Mouse (Mus musculus) embryonic facial prominence, embryonic 15.5 days (tissue): ENCODE results near the gene Rmi2. TPM values are rescaled to one million over a fixed set of nuclear protein-coding genes. Genes with fewer than 3 reads are reported as not detected.

ENCODE experiments used
- ATAC-seq: fragments of 200-750 bp; cut with Nextera tagmentation; 2 replicates; pipeline ENCODE4 v1.8.0; 2017; ENCODE audit warnings: low read depth, moderate TSS enrichment; ENCODE audit not compliant: insufficient number of reproducible peaks, low FRiP score, low TSS enrichment
- H3K27ac ChIP-seq: fragments of 300-500 bp; sonication (generic); replicated peaks from 2 replicates; pipeline ENCODE4 v1.5.1; 2015; ENCODE audit warnings: mild to moderate bottlenecking, inconsistent platforms
- H3K27me3 ChIP-seq: fragments of 300-500 bp; sonication (generic); 2 replicates; pipeline ENCODE4 v1.6.1; 2015; ENCODE audit warnings: inconsistent platforms
- H3K36me3 ChIP-seq: fragments of 300-500 bp; sonication (generic); 2 replicates; pipeline ENCODE4 v1.6.1; 2015; ENCODE audit warnings: mild to moderate bottlenecking, inconsistent platforms
- H3K4me1 ChIP-seq: fragments of 300-500 bp; sonication (generic); 2 replicates; pipeline ENCODE4 v1.6.1; 2015; ENCODE audit warnings: inconsistent platforms
- H3K4me2 ChIP-seq: fragments of 300-500 bp; sonication (generic); replicated peaks from 2 replicates; pipeline ENCODE4 v1.6.1; 2015; ENCODE audit warnings: mild to moderate bottlenecking, inconsistent platforms
- H3K4me3 ChIP-seq: fragments of 300-500 bp; sonication (generic); replicated peaks from 2 replicates; pipeline ENCODE4 v1.5.1; 2015; ENCODE audit warnings: mild to moderate bottlenecking, inconsistent platforms
- H3K9ac ChIP-seq: fragments of 300-500 bp; sonication (generic); 2 replicates; pipeline ENCODE4 v1.6.1; 2015; ENCODE audit warnings: inconsistent platforms
- H3K9me3 ChIP-seq: fragments of 300-500 bp; sonication (generic); replicated peaks from 2 replicates; pipeline ENCODE4 v1.6.1; 2016; ENCODE audit warnings: inconsistent platforms
- WGBS: fragments of 180-500 bp; shearing (Covaris S2); methylation state at CpG from one replicate; pipeline ENCODE4 v1.1.7; 2015; 5-methylcytosine and 5-hydroxymethylcytosine counted together
- polyA plus RNA-seq: library from polyadenylated mRNA; unstranded; fragments of >200 nt; fragmentation: Nextera tagmentation; extraction: Ambion mirVana; gene quantifications from 2 replicates; pipeline ENCODE4 v1.2.1, GENCODE M21; 2015

The Rmi2 gene
- polyA plus RNA-seq, 1 experiment from 2014 or later = 3.0 TPM

DNA sequence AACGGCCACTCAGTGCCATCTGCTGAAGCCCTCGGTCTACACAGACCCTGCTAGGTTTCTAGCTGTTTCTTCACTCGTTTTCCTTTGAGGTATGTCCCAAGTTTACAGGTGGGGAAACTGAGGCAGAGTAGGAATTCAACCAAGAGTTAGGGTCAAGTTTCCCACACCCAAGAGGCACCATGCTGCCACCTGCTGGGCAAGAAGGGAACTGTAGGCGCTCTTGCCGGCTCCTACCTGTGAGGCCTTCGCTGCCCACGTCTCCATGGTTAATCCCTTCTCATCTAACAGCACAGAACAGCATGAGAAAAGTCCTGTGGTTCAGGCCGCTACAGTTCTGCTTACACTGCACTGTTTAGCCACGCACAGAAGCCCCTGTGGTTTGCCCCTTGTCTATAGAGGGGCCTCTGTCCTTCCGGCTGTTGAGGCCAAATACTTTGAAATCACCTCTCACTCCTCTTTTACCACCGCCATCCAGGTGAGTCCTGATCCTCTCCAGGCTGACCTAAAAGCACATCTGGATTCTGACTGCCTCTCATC is 33.1 kb downstream of the Rmi2 start:
- H3K4me3 ChIP-seq = no peak overlapping the region
- H3K27ac ChIP-seq = no peak overlapping the region
- WGBS = 36% methylated on average over 11 of the region's 11 CpGs
- H3K9ac ChIP-seq = no peak overlapping the region
- no peaks in the 10 kb centered on the region for H3K36me3 ChIP-seq
- no peaks in the 10 kb centered on the region for H3K9me3 ChIP-seq
- no peaks in the 10 kb centered on the region for H3K27me3 ChIP-seq
- H3K4me1 ChIP-seq = peaks cover 24% of the 10 kb centered on the region
- ATAC-seq = no peak
- H3K4me2 ChIP-seq = no peak overlapping the region

DNA sequence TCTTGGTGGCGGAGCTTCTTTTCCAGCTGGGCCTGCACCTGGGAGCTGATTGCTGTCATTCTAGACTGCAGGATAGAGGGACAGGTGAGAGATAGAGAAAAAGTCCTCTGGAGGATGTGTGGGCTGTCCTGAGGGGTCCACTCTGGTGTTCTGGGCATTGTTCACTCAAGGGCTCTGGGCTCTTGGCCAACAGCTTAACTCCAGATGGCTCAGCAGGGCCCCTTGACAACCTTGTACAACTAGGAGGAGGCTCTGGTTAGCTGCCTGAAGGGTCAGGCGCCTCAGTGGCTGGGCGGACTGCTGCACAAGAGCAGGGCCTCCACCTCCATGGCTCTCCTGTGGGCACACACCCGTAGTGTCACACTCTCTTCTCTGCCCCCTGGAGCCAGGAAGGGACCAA is 36.1 kb downstream of the Rmi2 start:
- Histone ChIP-seq H3K4me2 (no peak overlapping the region), H3K9me3 (no peaks in the 10 kb centered on the region), H3K27me3 (no peaks in the 10 kb centered on the region), H3K36me3 (no peaks in the 10 kb centered on the region), H3K27ac (no peak overlapping the region), H3K4me1 (peaks cover 20% of the 10 kb centered on the region), H3K4me3 (no peak overlapping the region), H3K9ac (no peak overlapping the region)
- WGBS = 65% methylated on average over 4 of the region's 4 CpGs
- ATAC-seq = no peak

DNA sequence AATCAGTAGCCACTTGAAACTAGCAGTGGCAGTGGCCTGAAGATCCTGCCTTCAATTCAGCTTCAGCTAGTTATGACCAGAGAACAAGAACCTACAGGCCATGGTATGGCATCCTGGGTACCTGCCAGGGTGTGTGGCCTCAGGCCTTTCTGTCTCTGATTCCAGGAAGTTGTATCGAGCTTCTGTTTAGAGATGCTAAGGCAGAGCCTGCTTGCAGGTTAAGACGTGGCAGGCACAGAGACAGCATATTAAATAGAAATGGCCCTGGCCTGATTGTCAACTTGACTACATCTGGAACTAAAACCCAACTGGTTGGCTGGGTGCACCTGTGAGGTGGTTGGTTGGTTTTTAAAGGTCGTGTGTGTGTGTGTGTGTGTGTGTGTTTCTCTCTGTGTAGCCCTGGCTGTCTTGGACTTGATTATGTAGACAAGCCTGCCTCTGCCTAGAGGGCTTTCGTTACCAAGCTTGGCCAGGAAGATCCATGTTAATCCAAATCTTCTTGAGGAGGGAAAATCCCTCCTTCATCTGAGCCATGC is 38.0 kb downstream of the Rmi2 start:
- Histone ChIP-seq H3K4me3 (no peak overlapping the region), H3K9me3 (no peaks in the 10 kb centered on the region), H3K27me3 (no peaks in the 10 kb centered on the region), H3K4me1 (peaks cover 7% of the 10 kb centered on the region; the same call in 1 of the 2 replicates), H3K27ac (no peak overlapping the region), H3K36me3 (no peaks in the 10 kb centered on the region), H3K4me2 (no peak overlapping the region), H3K9ac (no peak overlapping the region)
- 54% methylated on average over 4 of the region's 4 CpGs for WGBS
- no peak for ATAC-seq

DNA sequence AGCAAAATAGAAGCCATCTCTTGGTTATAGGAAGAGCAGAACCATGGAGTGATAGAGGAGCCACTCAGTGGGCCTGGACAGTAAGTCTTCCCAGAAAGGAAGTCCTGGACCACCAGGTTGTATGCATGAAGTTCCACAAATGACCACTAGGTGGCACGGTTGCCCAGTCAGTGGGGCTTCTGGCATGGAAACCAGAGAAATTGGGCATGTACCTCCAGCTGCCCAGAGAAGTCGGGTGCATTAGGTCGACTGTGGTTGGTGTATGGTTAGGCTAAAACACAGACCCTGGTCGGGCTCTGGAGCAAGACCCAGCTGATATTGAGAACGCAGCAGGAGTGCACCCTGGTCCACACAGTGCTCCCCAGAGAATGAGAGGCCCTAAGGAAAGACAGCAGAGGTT is 38.8 kb downstream of the Rmi2 start:
- H3K36me3 ChIP-seq = no peaks in the 10 kb centered on the region
- WGBS = 3% methylated on average over 5 of the region's 5 CpGs

DNA sequence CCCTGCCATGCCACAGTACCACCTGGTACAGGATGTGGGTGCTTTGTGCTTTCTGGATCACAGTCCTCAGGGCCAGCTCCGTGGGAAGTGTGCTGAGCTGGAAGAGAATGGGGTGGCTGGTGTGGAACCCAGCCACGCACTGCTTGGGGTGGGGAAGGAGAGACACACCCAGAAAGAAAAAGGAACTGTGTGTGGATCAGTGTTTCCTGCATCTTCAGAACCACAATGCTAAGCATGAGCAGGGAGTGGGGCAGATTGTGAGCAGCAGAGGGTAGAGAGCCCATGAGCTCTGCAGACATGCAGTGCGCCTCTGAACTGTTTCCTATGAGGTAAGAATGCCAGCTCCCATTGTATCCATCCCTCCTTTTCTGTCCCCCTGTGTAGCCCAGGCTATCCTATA is 43.4 kb downstream of the Rmi2 start:
- H3K27ac ChIP-seq = no peak overlapping the region
- H3K27me3 ChIP-seq = no peaks in the 10 kb centered on the region
- no peak for ATAC-seq
- no peak overlapping the region for H3K4me3 ChIP-seq
- WGBS = 77% methylated on average over 3 of the region's 3 CpGs
- H3K4me1 ChIP-seq = peaks cover 15% of the 10 kb centered on the region
- no peak overlapping the region for H3K4me2 ChIP-seq
- no peaks in the 10 kb centered on the region for H3K9me3 ChIP-seq
- no peaks in the 10 kb centered on the region for H3K36me3 ChIP-seq
- no peak overlapping the region for H3K9ac ChIP-seq

More for the DNA sequence above, 38.8 kb downstream of the Rmi2 start:
- H3K9ac ChIP-seq = no peak overlapping the region
- no peaks in the 10 kb centered on the region for H3K9me3 ChIP-seq
- no peaks in the 10 kb centered on the region for H3K27me3 ChIP-seq
- no peak overlapping the region for H3K4me3 ChIP-seq
- peaks cover 3% of the 10 kb centered on the region; the same call in 1 of the 2 replicates for H3K4me1 ChIP-seq
- no peak overlapping the region for H3K27ac ChIP-seq
- H3K4me2 ChIP-seq = no peak overlapping the region
- ATAC-seq = peak; percentile 49; the same call in 1 of the 2 replicates

DNA sequence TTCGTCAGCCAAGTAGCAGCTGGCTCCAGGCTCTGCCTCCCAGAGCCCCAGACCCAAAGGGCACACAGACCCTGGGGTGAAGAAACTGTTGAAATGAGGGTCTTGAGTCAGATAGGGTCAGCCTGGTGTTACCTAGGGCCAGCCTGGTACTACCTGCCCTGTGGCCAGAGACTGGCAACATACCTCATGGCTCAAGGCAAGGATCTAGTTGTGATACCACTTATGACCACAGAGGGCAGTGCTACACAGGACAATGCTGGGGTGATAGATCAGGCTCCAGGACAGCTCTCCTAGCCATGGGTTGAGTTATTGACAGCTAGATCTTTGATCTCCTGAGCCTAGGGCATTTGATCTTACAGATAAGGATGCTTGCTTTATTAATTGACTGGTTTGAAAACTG is 44.6 kb downstream of the Rmi2 start:
- no peaks in the 10 kb centered on the region for H3K9me3 ChIP-seq
- peaks cover 11% of the 10 kb centered on the region for H3K4me1 ChIP-seq
- no peak overlapping the region for H3K9ac ChIP-seq
- H3K27me3 ChIP-seq = no peaks in the 10 kb centered on the region
- no peak for ATAC-seq
- no peak overlapping the region for H3K27ac ChIP-seq
- WGBS = 100% methylated on average over 1 of the region's 1 CpGs
- H3K4me2 ChIP-seq = no peak overlapping the region
- no peak overlapping the region for H3K4me3 ChIP-seq
- H3K36me3 ChIP-seq = no peaks in the 10 kb centered on the region

DNA sequence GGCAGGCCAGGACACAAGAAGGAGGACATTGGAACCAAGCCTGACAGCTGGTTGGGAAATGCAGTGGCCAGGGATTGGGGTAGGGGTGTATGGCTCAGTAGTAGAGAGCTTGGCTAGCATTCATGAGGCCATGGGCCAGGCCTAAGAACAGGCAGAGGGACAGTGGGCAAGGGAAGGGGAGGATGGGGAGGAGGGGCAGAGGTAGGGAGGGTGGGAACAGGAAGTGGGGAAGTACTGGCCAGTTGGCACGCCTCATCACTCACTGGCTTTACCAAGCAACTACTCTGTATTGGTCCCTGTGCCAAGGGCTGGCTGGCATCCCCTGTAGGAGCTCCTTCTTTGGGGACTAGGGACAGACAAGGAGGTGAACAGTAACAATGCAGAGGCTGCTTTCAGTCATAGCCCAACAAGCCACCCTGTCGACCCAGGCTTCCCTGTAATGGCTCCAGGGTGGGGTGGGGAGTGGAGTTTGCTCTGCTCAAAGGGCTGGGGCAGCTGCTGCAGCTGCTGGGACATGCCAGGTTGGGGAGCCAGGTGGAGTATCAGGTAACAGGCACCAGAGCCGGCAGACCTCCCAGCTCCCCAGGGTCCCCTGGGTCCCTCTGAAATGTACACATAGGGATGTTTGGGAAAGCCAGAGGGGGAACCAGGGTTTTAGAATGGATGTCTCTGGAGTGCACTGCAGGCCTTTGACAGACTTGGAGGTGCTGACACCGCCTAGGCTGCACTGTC is 46.5 kb downstream of the Rmi2 start:
- H3K9me3 ChIP-seq = no peaks in the 10 kb centered on the region
- no peaks in the 10 kb centered on the region for H3K27me3 ChIP-seq
- 39% methylated on average over 4 of the region's 4 CpGs for WGBS
- no peak overlapping the region for H3K4me3 ChIP-seq
- 0 out of 2 replicates have a peak, but pooled peaks have one; percentile 16 for ATAC-seq
- no peak overlapping the region for H3K27ac ChIP-seq
- H3K4me2 ChIP-seq = no peak overlapping the region
- peaks cover 11% of the 10 kb centered on the region for H3K4me1 ChIP-seq
- no peaks in the 10 kb centered on the region for H3K36me3 ChIP-seq
- H3K9ac ChIP-seq = no peak overlapping the region

DNA sequence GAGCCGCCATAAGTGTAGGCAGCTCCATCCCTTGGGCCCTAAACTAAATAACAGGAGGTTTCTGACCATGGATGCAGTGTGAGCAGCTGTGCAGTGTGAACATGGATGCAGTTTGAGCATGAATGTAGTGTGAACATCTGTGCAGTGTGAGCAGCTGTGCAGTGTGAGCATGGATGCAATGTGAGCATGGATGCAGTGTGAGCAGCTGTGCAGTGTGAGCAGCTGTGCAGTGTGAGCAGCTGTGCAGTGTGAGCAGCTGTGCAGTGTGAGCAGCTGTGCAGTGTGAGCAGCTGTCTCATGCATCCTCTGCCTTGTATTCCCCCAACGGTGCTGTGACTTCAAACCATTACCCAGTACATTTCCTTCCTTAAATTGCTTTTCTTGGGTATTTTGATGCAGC is 52.6 kb downstream of the Rmi2 start:
- 74% methylated on average over 2 of the region's 2 CpGs for WGBS
- no peaks in the 10 kb centered on the region for H3K4me1 ChIP-seq
- no peak overlapping the region for H3K27ac ChIP-seq
- no peak overlapping the region for H3K4me3 ChIP-seq
- no peaks in the 10 kb centered on the region for H3K36me3 ChIP-seq
- no peaks in the 10 kb centered on the region for H3K27me3 ChIP-seq
- no peak overlapping the region for H3K4me2 ChIP-seq
- H3K9ac ChIP-seq = no peak overlapping the region
- no peaks in the 10 kb centered on the region for H3K9me3 ChIP-seq
- no peak for ATAC-seq

DNA sequence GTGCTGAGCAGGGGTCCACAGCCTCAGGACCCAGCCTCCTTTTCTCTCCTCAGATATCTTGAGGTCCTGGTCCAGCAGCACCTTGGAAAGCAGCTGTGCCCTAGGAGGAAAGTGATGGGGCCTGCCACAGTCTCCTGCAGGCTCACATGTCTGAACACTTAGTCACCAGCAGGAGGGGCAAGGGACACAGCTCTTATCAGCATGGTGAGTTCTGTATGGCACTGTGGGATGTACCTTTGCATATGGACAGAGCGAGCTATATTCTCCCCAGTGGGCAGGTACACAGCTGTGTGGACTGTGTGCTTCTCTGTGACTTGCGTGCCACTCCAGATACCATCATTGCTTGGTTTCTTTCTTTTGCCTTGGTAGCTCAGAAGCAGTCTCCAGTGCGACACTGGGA is 55.5 kb downstream of the Rmi2 start:
- 0 out of 2 replicates have a peak, but pooled peaks cover 3% of the 10 kb centered on the region for H3K4me1 ChIP-seq
- no peak overlapping the region for H3K4me3 ChIP-seq
- ATAC-seq = no peak
- no peak overlapping the region for H3K27ac ChIP-seq
- no peak overlapping the region for H3K4me2 ChIP-seq
- H3K9me3 ChIP-seq = no peaks in the 10 kb centered on the region
- WGBS = 89% methylated on average over 3 of the region's 3 CpGs
- H3K27me3 ChIP-seq = no peaks in the 10 kb centered on the region
- H3K9ac ChIP-seq = no peak overlapping the region
- H3K36me3 ChIP-seq = no peaks in the 10 kb centered on the region

DNA sequence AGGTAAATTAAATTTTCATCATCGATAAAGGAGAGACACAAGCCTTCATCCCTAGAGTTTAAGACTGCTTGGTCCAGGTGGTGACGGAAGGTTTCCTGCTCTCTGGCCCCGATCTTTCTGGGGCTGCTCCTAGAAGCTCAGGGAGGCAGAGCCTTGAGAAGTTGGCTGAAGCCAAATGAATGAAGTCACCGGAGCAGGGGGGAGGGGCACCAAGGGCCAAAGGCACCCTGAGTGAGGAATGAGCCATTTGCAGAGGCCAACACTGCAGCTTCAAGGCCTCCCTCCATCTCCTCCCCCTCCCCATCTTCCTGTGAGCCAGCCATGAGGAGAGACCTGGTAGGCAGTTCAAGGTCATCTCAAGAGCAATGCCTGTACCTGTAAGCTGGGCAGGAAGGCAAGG is 58.3 kb downstream of the Rmi2 start:
- ATAC-seq = no peak
- no peaks in the 10 kb centered on the region for H3K36me3 ChIP-seq

DNA sequence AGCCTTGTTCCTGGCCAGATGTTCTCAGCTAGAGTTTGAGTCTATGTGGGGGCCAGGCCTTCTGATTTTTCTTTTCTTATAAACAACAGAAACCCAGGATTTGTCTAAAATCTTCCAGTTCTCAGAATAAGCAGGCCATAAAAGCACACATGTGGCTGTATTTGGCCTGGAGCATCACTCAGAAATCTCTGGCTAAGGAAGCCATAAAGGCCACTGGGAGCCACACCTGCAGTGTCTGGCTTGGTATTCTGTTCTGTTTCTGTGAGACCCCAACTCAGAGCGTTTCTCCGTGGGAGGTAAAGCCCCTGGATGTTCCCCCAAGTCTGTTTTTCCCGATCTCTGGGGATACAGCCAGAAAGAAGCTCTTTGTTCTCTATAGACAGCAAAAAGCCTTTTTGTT is 61.0 kb downstream of the Rmi2 start:
- no peaks in the 10 kb centered on the region for H3K27me3 ChIP-seq
- WGBS = 47% methylated on average over 3 of the region's 3 CpGs
- H3K4me2 ChIP-seq = no peak overlapping the region
- no peak overlapping the region for H3K9ac ChIP-seq
- H3K4me1 ChIP-seq = 0 out of 2 replicates have a peak, but pooled peaks cover 11% of the 10 kb centered on the region
- no peak for ATAC-seq
- H3K27ac ChIP-seq = peak overlapping the region; percentile 51; the same call in 1 of the 2 replicates
- H3K36me3 ChIP-seq = no peaks in the 10 kb centered on the region
- H3K9me3 ChIP-seq = no peaks in the 10 kb centered on the region
- no peak overlapping the region for H3K4me3 ChIP-seq

More for the DNA sequence above, 58.3 kb downstream of the Rmi2 start:
- Histone ChIP-seq H3K9me3 (no peaks in the 10 kb centered on the region), H3K4me2 (no peak overlapping the region), H3K9ac (no peak overlapping the region), H3K4me3 (no peak overlapping the region), H3K27me3 (no peaks in the 10 kb centered on the region), H3K27ac (no peak overlapping the region), H3K4me1 (0 out of 2 replicates have a peak, but pooled peaks cover 11% of the 10 kb centered on the region)
- 70% methylated on average over 4 of the region's 4 CpGs for WGBS
